Mouse (Mus musculus) heart, embryonic 10.5 days (tissue): ENCODE measurements around the gene Fgf6. TPM values are rescaled to one million over a fixed set of nuclear protein-coding genes. Genes with fewer than 3 reads are reported as not detected.

Experiments used
- DNase-seq: peaks from one replicate; pipeline ENCODE4 v3.0.0-alpha.2; 2017; ENCODE audit warnings: low spot score
- H3K27ac ChIP-seq: fragments of 300-500 bp; sonication (generic); 2 replicates; pipeline ENCODE4 v1.5.1; 2016; ENCODE audit warnings: mild to moderate bottlenecking
- H3K27me3 ChIP-seq: fragments of 300-500 bp; sonication (generic); 2 replicates; pipeline ENCODE4 v1.6.1; 2016; ENCODE audit warnings: mild to moderate bottlenecking; ENCODE audit not compliant: poor library complexity, insufficient read depth, severe bottlenecking
- H3K36me3 ChIP-seq: fragments of 300-500 bp; sonication (generic); 2 replicates; pipeline ENCODE4 v1.6.1; 2016; ENCODE audit warnings: mild to moderate bottlenecking, moderate library complexity
- H3K4me1 ChIP-seq: fragments of 300-500 bp; sonication (generic); 2 replicates; pipeline ENCODE4 v1.6.1; 2016; ENCODE audit warnings: mild to moderate bottlenecking
- H3K4me3 ChIP-seq: fragments of 300-500 bp; sonication (generic); 2 replicates; pipeline ENCODE4 v1.5.1; 2016; ENCODE audit warnings: mild to moderate bottlenecking, moderate library complexity
- H3K9me3 ChIP-seq: fragments of 300-500 bp; sonication (generic); 2 replicates; pipeline ENCODE4 v1.6.1; 2016; ENCODE audit warnings: mild to moderate bottlenecking, moderate library complexity
- WGBS: fragments of 180-500 bp; shearing (Covaris S2); methylation state at CpG from one replicate; pipeline ENCODE4 v1.1.7; 2016; 5-methylcytosine and 5-hydroxymethylcytosine counted together
- polyA plus RNA-seq: library from polyadenylated mRNA; unstranded; fragments of >200 nt; fragmentation: Nextera tagmentation; extraction: Ambion mirVana; gene quantifications from 2 replicates; pipeline ENCODE4 v1.2.1, GENCODE M21; 2016

The Fgf6 gene
- polyA plus RNA-seq, 1 experiment from 2014 or later: 0.24 TPM

DNA sequence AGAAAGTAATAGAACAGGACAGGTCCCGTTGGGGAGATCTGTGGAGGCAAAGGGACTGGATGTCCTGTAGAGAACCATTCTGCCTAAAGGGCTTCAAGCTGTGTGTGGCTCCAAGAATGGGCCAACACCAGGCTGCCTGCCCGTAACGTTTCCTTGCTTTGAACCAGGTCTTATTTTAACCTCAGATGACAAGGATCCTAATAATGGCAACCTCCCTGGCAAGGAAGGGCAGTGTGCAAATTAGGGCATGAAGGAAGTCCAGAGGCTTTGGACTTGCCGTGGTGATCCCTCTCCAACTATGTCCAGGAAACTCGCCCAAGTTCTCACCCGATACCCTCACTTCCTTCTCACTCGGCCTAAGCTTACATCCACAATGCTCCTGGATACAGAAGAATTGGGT lies 9.4 kb downstream of the Fgf6 start:
- no peak overlapping the region for H3K4me3 ChIP-seq
- no peaks in the 10 kb centered on the region for H3K36me3 ChIP-seq
- 67% methylated on average over 7 of the region's 7 CpGs for WGBS
- DNase-seq: no peak
- H3K27me3 ChIP-seq: no peaks in the 10 kb centered on the region
- no peak overlapping the region for H3K27ac ChIP-seq
- H3K4me1 ChIP-seq: peaks cover 17% of the 10 kb centered on the region
- H3K9me3 ChIP-seq: no peaks in the 10 kb centered on the region

DNA sequence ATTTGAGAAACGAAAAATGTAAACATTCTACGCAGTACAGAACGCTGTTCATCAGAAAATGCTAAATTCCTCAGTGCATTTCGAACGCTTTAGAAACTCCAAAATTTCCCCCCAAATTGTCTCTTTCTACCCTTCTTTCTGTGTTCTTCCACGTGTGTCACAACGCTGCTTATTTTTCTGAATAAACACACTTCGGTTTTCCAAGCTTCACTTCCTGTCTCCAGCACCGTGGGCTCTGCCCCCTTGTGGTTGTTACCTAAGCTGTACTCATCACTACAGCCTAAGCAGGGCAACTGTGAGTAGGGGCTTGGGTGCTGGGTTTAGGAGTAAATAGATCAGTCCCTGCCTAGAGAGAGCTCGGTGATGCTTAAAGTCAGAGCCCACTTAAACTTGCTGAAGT lies 19.4 kb downstream of the Fgf6 start:
- peak overlapping the region; percentile 35; the same call in 1 of the 2 replicates for H3K4me3 ChIP-seq
- no peaks in the 10 kb centered on the region for H3K9me3 ChIP-seq
- 0 out of 2 replicates have a peak overlapping the region, but pooled peaks have one; percentile 22 for H3K27ac ChIP-seq
- H3K27me3 ChIP-seq: no peaks in the 10 kb centered on the region
- H3K36me3 ChIP-seq: no peaks in the 10 kb centered on the region
- WGBS: 37% methylated on average over 10 of the region's 10 CpGs
- 0 out of 2 replicates have a peak, but pooled peaks cover 3% of the 10 kb centered on the region for H3K4me1 ChIP-seq
- no peak for DNase-seq

- no peaks in the 10 kb centered on the region for H3K36me3 ChIP-seq
- H3K4me1 ChIP-seq: peaks cover 3% of the 10 kb centered on the region; the same call in 1 of the 2 replicates
- H3K27ac ChIP-seq: no peak overlapping the region
- 48% methylated on average over 6 of the region's 6 CpGs for WGBS
- no peak overlapping the region for H3K4me3 ChIP-seq
- no peak for DNase-seq
- H3K9me3 ChIP-seq: no peaks in the 10 kb centered on the region
- H3K27me3 ChIP-seq: no peaks in the 10 kb centered on the region
Observed at GRCm38 (mm10) chr6:127044909-127045308, 29.5 kb downstream of the Fgf6 start.

DNA sequence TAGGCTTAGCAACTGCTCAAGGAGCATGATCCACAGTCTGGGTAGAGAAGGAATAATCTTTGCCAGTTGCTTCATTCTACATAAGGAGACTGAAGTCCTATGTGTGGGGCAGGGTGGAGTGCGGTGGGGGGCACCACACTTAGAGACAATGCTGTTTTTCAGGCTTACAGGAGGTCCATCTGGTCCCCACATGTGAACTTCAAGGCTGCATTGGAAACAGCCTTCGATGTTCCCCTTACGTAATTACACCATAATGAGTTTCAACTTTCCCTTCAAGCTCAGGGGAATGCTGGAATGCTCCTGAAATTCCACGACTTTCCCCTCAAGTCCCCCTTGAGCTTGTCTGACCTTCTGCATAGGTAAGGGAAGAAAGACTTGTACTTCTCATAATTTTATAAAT lies 35.5 kb downstream of the Fgf6 start:
- no peaks in the 10 kb centered on the region for H3K9me3 ChIP-seq
- no peak overlapping the region for H3K27ac ChIP-seq
- no peaks in the 10 kb centered on the region for H3K27me3 ChIP-seq
- no peaks in the 10 kb centered on the region for H3K4me1 ChIP-seq
- no peak overlapping the region for H3K4me3 ChIP-seq
- DNase-seq: no peak
- 66% methylated on average over 4 of the region's 4 CpGs for WGBS
- H3K36me3 ChIP-seq: no peaks in the 10 kb centered on the region

DNA sequence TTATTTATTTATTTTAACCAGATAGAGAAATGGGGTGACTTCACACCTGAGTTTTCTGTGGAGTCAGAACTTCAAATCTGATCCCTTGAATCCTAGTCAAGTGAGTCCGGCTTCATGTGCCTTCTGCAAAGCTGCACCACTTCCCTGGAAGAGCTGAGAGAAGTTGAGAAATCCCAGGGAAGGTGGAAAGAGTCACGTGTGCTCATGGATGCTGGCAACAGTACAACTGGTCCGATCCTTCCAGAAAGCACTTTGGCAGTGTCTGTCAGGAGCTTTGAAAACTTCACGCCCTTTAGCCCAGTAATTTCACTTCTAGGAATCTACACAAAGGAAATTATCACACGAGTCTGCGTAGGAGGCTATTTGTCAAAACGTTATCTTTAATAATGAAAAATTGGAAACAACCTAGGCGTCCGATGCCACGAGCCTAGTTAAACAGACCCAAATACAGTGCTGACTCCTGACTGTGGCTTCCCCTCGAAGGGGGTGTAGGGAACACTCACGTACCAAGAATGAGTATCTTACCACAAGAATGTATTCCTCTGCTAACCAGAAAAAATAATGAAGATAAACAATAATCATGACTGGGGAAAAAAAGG lies 41.7 kb downstream of the Fgf6 start:
- DNase-seq: no peak
- Histone ChIP-seq H3K9me3 (no peaks in the 10 kb centered on the region), H3K36me3 (no peaks in the 10 kb centered on the region), H3K4me3 (no peak overlapping the region), H3K4me1 (peaks cover 5% of the 10 kb centered on the region; the same call in 1 of the 2 replicates), H3K27me3 (no peaks in the 10 kb centered on the region), H3K27ac (no peak overlapping the region)
- 82% methylated on average over 12 of the region's 12 CpGs for WGBS

GRCm38 (mm10) chr6:127059975-127060374 lies 44.6 kb downstream of the Fgf6 start:
- H3K4me3 ChIP-seq: no peak overlapping the region
- H3K27me3 ChIP-seq: no peaks in the 10 kb centered on the region
- 0 out of 2 replicates have a peak overlapping the region, but pooled peaks have one; percentile 47 for H3K27ac ChIP-seq
- H3K4me1 ChIP-seq: peaks cover 18% of the 10 kb centered on the region
- H3K36me3 ChIP-seq: no peaks in the 10 kb centered on the region
- no peak for DNase-seq
- WGBS: 82% methylated on average over 4 of the region's 4 CpGs
- no peaks in the 10 kb centered on the region for H3K9me3 ChIP-seq

DNA sequence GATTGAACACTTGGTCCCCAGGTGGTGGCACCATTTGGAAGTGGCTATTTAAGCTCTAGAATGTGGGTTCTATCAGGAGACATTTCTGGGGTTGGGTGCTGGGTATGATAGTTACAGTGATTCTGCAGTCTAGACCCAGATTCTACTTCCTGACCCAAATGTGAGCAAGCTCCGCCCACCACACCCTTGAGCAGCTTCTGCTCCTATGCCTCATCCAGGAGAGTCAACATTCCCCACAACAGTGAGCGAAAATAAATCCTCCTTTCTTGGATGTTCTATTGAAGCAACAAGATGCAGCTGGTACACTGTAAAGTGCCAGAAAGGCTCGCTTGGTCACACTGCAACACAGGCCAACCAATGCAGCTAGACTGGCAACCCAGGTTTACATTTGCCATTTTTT lies 48.5 kb downstream of the Fgf6 start:
- Histone ChIP-seq H3K9me3 (no peaks in the 10 kb centered on the region), H3K27me3 (no peaks in the 10 kb centered on the region), H3K4me1 (peaks cover 26% of the 10 kb centered on the region), H3K36me3 (no peaks in the 10 kb centered on the region), H3K4me3 (no peak overlapping the region), H3K27ac (peak overlapping the region; percentile 80; the same call in 1 of the 2 replicates)
- WGBS: 75% methylated on average over 3 of the region's 3 CpGs
- DNase-seq: no peak

DNA sequence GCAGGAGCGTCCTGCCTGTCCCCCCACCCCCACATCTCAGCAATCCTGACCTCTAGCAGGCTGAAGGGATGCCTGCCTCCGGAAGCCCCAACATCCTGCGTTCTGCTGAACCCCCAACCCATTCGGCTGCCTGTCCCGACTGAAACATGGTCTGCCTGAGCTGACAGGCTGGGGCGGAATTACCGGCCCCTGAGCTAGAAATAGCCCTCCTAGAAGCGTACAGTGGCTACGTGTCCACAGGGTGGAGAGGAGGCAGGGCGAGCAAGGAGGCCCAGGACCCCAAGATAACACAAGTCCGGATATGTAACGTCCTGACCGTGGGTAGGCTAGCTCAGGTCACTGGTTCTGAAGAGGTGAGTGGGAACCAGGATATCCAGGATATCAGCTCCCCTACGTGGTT lies 49.4 kb downstream of the Fgf6 start:
- peak overlapping the region; percentile 50 for H3K4me3 ChIP-seq
- H3K9me3 ChIP-seq: no peaks in the 10 kb centered on the region
- no peaks in the 10 kb centered on the region for H3K27me3 ChIP-seq
- no peaks in the 10 kb centered on the region for H3K36me3 ChIP-seq
- DNase-seq: peak; percentile 86
- H3K27ac ChIP-seq: peak overlapping the region; percentile 80
- WGBS: 3% methylated on average over 14 of the region's 14 CpGs
- peaks cover 20% of the 10 kb centered on the region for H3K4me1 ChIP-seq

DNA sequence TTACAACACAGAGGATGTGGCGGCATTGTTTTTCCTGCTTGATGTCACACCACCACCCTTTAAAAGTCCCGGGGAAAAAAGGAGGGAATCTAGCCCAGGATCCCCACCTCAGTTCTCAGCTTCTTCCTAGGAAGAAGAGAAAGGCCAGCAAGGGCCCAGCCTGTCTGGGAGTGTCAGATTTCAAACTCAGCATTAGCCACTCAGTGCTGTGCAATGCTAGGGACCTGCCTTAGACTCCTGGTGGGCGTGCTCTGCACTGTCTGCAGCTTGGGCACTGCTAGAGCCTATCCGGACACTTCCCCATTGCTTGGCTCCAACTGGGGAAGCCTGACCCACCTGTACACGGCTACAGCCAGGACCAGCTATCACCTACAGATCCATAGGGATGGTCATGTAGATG lies 57.4 kb downstream of the Fgf6 start, which contains the start of gene Fgf23:
TSS of gene Fgf23 (plus strand) at position 86 of the 400 bp plus-strand sequence.
- 11% methylated on average over 5 of the region's 5 CpGs for WGBS
- H3K9me3 ChIP-seq: no peaks in the 10 kb centered on the region
- H3K4me3 ChIP-seq: 0 out of 2 replicates have a peak within 1 kb of the TSS, but pooled peaks have one; percentile 22
- H3K36me3 ChIP-seq: no peaks in the 10 kb centered on the region
- H3K27ac ChIP-seq: peak within 1 kb of the TSS; percentile 52
- peaks cover 14% of the 10 kb centered on the region for H3K4me1 ChIP-seq
- peaks cover 3% of the 10 kb centered on the region; the same call in 1 of the 2 replicates for H3K27me3 ChIP-seq
- peak; percentile 84 for DNase-seq

Other genes starting within 250 kb of the Fgf6 start
- gene Ndufa9, start 166.4 kb upstream of the Fgf6 start, polyA plus RNA-seq: 265 and 328 TPM in 2 replicates
- gene Akap3, start 162.5 kb upstream of the Fgf6 start, polyA plus RNA-seq: 0.06 TPM in 1 of 2 replicates, not detected in the other
- gene Dyrk4, start 93.7 kb upstream of the Fgf6 start, polyA plus RNA-seq: not detected in 2 replicates
- gene Rad51ap1, start 76.0 kb upstream of the Fgf6 start, polyA plus RNA-seq: 42.4 and 53.0 TPM in 2 replicates
- 12.7 and 12.9 TPM in 2 replicates for gene D6Wsu163e, start 75.6 kb upstream of the Fgf6 start, polyA plus RNA-seq
- gene Fgf23, start 57.3 kb downstream of the Fgf6 start, polyA plus RNA-seq: 0.11 and 0.46 TPM in 2 replicates
- 9.0 and 12.6 TPM in 2 replicates for gene Tigar, start 94.0 kb downstream of the Fgf6 start, polyA plus RNA-seq
- 914 and 924 TPM in 2 replicates for gene Ccnd2, start 136.6 kb downstream of the Fgf6 start, polyA plus RNA-seq